Mouse (Mus musculus) small intestine, adult 2 months (tissue): ENCODE measurements around the gene 1300017J02Rik.

Source experiments
- CTCF ChIP-seq: fragments of 200-500 bp; IDR thresholded peaks from 2 replicates; pipeline ENCODE4 v1.5.1; 2012; ENCODE audit warnings: low read depth, mild to moderate bottlenecking, control low read depth, inconsistent platforms, low read length, moderate library complexity, mixed read lengths; ENCODE audit not compliant: insufficient replicate concordance, insufficient read length; ENCODE audit errors: extremely low read depth
- POLR2A ChIP-seq: fragments of 200-500 bp; IDR thresholded peaks from 2 replicates; pipeline ENCODE4 v1.6.1; 2012; ENCODE audit warnings: low read depth, mild to moderate bottlenecking, control low read depth, inconsistent platforms, low read length, moderate library complexity

DNA sequence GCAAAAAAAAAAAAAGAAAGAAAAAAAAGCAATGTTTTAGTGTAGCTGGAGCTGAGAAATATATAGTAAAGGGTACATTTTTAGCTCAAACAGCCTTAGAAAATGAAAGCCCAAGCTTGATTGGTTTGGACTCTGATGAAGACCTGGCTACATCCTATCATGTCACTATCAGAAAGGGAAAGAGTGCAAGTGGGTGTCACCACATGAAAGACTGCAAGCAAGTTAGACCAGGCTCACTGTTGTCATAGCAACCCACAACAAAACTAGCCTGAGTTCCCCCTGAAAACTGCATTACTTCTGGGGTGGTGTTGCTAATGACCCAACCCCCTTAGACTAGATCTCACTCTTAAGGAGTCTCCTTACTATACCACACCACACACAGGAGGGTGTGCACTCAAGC, 32.0 kb upstream of the 1300017J02Rik start:
- TF ChIP-seq CTCF: no peak
- no peak for TF ChIP-seq POLR2A
